ENCODE assay signal across 24 mouse cellular contexts in the genomic region with DNA sequence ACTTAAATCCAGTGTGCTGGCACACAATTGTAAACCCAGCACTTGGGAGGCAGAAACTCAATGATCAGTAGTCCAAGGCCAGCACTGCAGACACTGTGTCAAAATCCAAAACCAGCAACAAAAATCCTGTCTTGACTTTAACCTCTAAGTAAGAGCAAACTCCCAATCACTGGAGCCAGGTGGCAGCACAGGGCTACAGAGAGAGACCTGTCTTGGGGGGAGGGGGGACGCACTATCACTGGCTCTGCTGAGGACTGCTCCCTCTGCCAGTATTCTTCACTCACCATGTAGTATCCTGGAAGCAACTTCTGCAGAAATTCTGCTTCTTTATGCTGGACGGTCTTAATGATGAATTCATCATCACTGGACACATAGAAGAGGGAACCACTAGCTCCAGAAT. TPM values are rescaled to one million over a fixed set of nuclear protein-coding genes. Genes with fewer than 3 reads are reported as not detected.
DNase-seq lines count a peak whose midpoint lies in the region; ATAC-seq and TF ChIP-seq lines count a peak whose summit lies in the region.
"Had no signal": no experiment of that assay in that cellular context is flagged by ENCODE, and none has a peak within 500 bp of the region (broad histone marks: within the 10 kb centered on the region; RNA-seq: fewer than 3 reads in every experiment).

No protein-coding gene starts in this region.

- H3K9me3 ChIP-seq in intestine, postnatal 0 days (ENCODE audit: control insufficient read depth), result no peaks in the 10 kb centered on the region
- no peaks in the 10 kb centered on the region for H3K9me3 ChIP-seq in intestine, embryonic 16.5 days (ENCODE audit: control insufficient read depth, low read length)
- H3K9me3 ChIP-seq in MEL (replicated peaks; ENCODE audit: insufficient read depth, low read length), result no peaks in the 10 kb centered on the region
- H3K9me3 ChIP-seq: forebrain, embryonic 12.5 days; heart, embryonic 13.5 days had no signal

- no peak for TF ChIP-seq CTCF in cerebellum, adult 2 months (IDR thresholded peaks at IDR 0.05; ENCODE audit: borderline replicate concordance, insufficient read depth, low read depth, low read length)
- TF ChIP-seq CTCF in intestine, postnatal 0 days (IDR thresholded peaks at IDR 0.05; ENCODE audit: low read depth), result peak; percentile 32; the same call in 1 of the 2 replicates
- peak in 2 of 3 experiments; percentile 5 to 20; a peak in 1 of 6 replicates for TF ChIP-seq CTCF in MEL (IDR thresholded peaks at IDR 0.05 in 2 of 3, conservative IDR thresholded peaks at IDR 0.05 in 1 of 3; ENCODE audit: control insufficient read depth in 1 of 3, insufficient read depth in 1 of 3, low read depth in 2 of 3, low read length in 3 of 3, poor library complexity in 1 of 3, severe bottlenecking in 1 of 3)

- no peak overlapping the region for H3K4me2 ChIP-seq in intestine, postnatal 0 days (replicated peaks; ENCODE audit: low read depth)
- no peak overlapping the region for H3K4me2 ChIP-seq in intestine, embryonic 16.5 days (ENCODE audit: low read depth, low read length)
- H3K4me2 ChIP-seq: forebrain, embryonic 12.5 days; heart, embryonic 13.5 days had no signal

- H3K36me3 ChIP-seq in intestine, postnatal 0 days (ENCODE audit: control insufficient read depth, insufficient read depth), result peaks cover 66% of the 10 kb centered on the region
- H3K36me3 ChIP-seq in intestine, embryonic 16.5 days (ENCODE audit: control insufficient read depth, insufficient read depth, low read length), result peaks cover 24% of the 10 kb centered on the region
- H3K36me3 ChIP-seq in MEL (ENCODE audit: control insufficient read depth in 1 of 2, insufficient read depth in 2 of 2, low read length in 2 of 2), result peaks cover 4 to 85% of the 10 kb centered on the region in 2 experiments; a peak in 3 of 4 replicates

- 89% methylated on average over 2 of the region's 2 CpGs for WGBS in cerebellum, adult 2 months
- 89% methylated on average over 2 of the region's 2 CpGs for WGBS in intestine, postnatal 0 days
- 84% methylated on average over 2 of the region's 2 CpGs for WGBS in intestine, embryonic 16.5 days

- DNase-seq in cerebellum, postnatal 10 days, result peak; percentile 20
- no peak for DNase-seq in cerebellum, adult 2 months
- peak; percentile 56 for DNase-seq in testis, postnatal 10 days (ENCODE audit: low spot score)
- no peak for DNase-seq in testis, postnatal 14 days (ENCODE audit: low spot score)
- no peak for DNase-seq in MEL (ENCODE audit: low read depth, low spot score)
- no peak for DNase-seq in frontal cortex, postnatal 14 days (ENCODE audit: low spot score in 2 of 2)
- DNase-seq: cerebellum, adult 18-20 months; gastrocnemius, postnatal 36 days; heart, postnatal 36 days; kidney, adult 18-20 months; kidney, postnatal 25 days; left cerebral cortex, postnatal 4 days; liver; lung, adult 2 months; lung, postnatal 36 days; right cerebral cortex, postnatal 4 days had no signal

- no peak for TF ChIP-seq EP300 in MEL (IDR thresholded peaks at IDR 0.05; ENCODE audit: low read depth in 1 of 2, low read length in 2 of 2)

- H3K4me1 ChIP-seq in cerebellum, adult 2 months (ENCODE audit: control insufficient read depth, insufficient read depth, low read length), result no peaks in the 10 kb centered on the region
- H3K4me1 ChIP-seq in intestine, postnatal 0 days (replicated peaks; ENCODE audit: control insufficient read depth, insufficient read depth, low read length), result no peaks in the 10 kb centered on the region
- H3K4me1 ChIP-seq in intestine, embryonic 16.5 days (ENCODE audit: control insufficient read depth, insufficient read depth, low read length), result no peaks in the 10 kb centered on the region
- no peaks in the 10 kb centered on the region for H3K4me1 ChIP-seq in MEL (ENCODE audit: control insufficient read depth in 1 of 2, insufficient read depth in 2 of 2, low read length in 2 of 2)
- H3K4me1 ChIP-seq: forebrain, embryonic 12.5 days had no signal

- H3K79me2 ChIP-seq in MEL (ENCODE audit: control insufficient read depth, insufficient read depth, low read length, poor library complexity), result no peaks in the 10 kb centered on the region

- no peak overlapping the region for H3K9ac ChIP-seq in intestine, postnatal 0 days (ENCODE audit: low read depth, low read length)
- no peak overlapping the region for H3K9ac ChIP-seq in intestine, embryonic 16.5 days (ENCODE audit: low read depth, low read length)
- no peak overlapping the region for H3K9ac ChIP-seq in MEL (ENCODE audit: control insufficient read depth, low read depth, low read length, poor library complexity, severe bottlenecking)
- H3K9ac ChIP-seq: forebrain, embryonic 12.5 days; heart, embryonic 13.5 days had no signal

- ATAC-seq in intestine, postnatal 0 days, result no peak
- no peak for ATAC-seq in intestine, embryonic 16.5 days
- ATAC-seq: hindbrain, embryonic 16.5 days; midbrain, embryonic 16.5 days had no signal

- H3K27ac ChIP-seq in cerebellum, adult 2 months (ENCODE audit: insufficient read depth, low read length), result no peak overlapping the region
- H3K27ac ChIP-seq in intestine, postnatal 0 days (ENCODE audit: low read depth, low read length), result no peak overlapping the region
- no peak overlapping the region for H3K27ac ChIP-seq in intestine, embryonic 16.5 days (ENCODE audit: low read length)
- H3K27ac ChIP-seq in MEL (ENCODE audit: control insufficient read depth, low read depth, low read length), result no peak overlapping the region
- H3K27ac ChIP-seq: forebrain, embryonic 12.5 days; heart, embryonic 13.5 days; left cerebral cortex, adult 2 months had no signal

- H3K4me3 ChIP-seq in cerebellum, adult 2 months (replicated peaks; ENCODE audit: insufficient read depth, low read depth, low read length), result no peak overlapping the region
- no peak overlapping the region for H3K4me3 ChIP-seq in intestine, postnatal 0 days (ENCODE audit: low read depth, low read length)
- H3K4me3 ChIP-seq in intestine, embryonic 16.5 days (ENCODE audit: low read length), result no peak overlapping the region
- H3K4me3 ChIP-seq in MEL (ENCODE audit: control insufficient read depth in 1 of 2, insufficient read depth in 1 of 2, low read depth in 2 of 2, low read length in 2 of 2), result no peak overlapping the region
- H3K4me3 ChIP-seq: forebrain, embryonic 12.5 days; heart, embryonic 13.5 days; left cerebral cortex, adult 2 months had no signal

- no peaks in the 10 kb centered on the region for H3K27me3 ChIP-seq in cerebellum, adult 2 months (ENCODE audit: control insufficient read depth, insufficient read depth, low read length)
- H3K27me3 ChIP-seq in intestine, postnatal 0 days (replicated peaks; ENCODE audit: control insufficient read depth, insufficient read depth, low read length), result no peaks in the 10 kb centered on the region
- no peaks in the 10 kb centered on the region for H3K27me3 ChIP-seq in intestine, embryonic 16.5 days (replicated peaks; ENCODE audit: control insufficient read depth, insufficient read depth, low read length)
- no peaks in the 10 kb centered on the region for H3K27me3 ChIP-seq in MEL (ENCODE audit: control insufficient read depth in 1 of 2, insufficient read depth in 2 of 2, low read length in 2 of 2)
- H3K27me3 ChIP-seq: forebrain, embryonic 12.5 days; heart, embryonic 13.5 days had no signal

- peak; percentile 1; the same call in 1 of the 2 replicates for TF ChIP-seq RAD21 in MEL (IDR thresholded peaks at IDR 0.05; ENCODE audit: low read depth, low read length)

- TF ChIP-seq POLR2A in cerebellum, adult 2 months (IDR thresholded peaks at IDR 0.05; ENCODE audit: borderline replicate concordance, insufficient read depth, low read length), result no peak
- TF ChIP-seq POLR2A in MEL (IDR thresholded peaks at IDR 0.05; ENCODE audit: control insufficient read depth in 1 of 2, insufficient read depth in 1 of 2, low read depth in 1 of 2, low read length in 2 of 2, poor library complexity in 1 of 2), result no peak

RNA-seq across cellular contexts. Expression of gene Psmd4, which starts 29.2 kb away (rescaled TPM):
- 227 and 245 TPM in 2 replicates for polyA plus RNA-seq in cerebellum, adult 2 months (2012; rRNA removed)
- polyA plus RNA-seq in intestine, postnatal 0 days (2015; fragmentation: Nextera tagmentation; extraction: Ambion mirVana), result 164 and 166 TPM in 2 replicates
- polyA plus RNA-seq in intestine, embryonic 16.5 days (2015; fragmentation: Nextera tagmentation; extraction: Ambion mirVana), result 196 and 226 TPM in 2 replicates
- 631 and 709 TPM in 2 replicates for total RNA-seq in MEL (2012; rRNA removed)
- 100 to 1,000 TPM in 1 of 2 experiments, not detected in 1; 816 TPM for polyA plus RNA-seq in MEL (2012; ENCODE audit: insufficient read depth in 1 of 2, insufficient read length in 2 of 2, low read depth in 1 of 2, low replicate concordance in 2 of 2, missing spikeins in 1 of 2)

RNA-seq across cellular contexts. Expression of gene Pip5k1a, which starts 35.1 kb away (rescaled TPM):
- polyA plus RNA-seq in cerebellum, adult 2 months (2012; rRNA removed), result 26.6 and 28.7 TPM in 2 replicates
- 13.1 and 14.7 TPM in 2 replicates for polyA plus RNA-seq in intestine, postnatal 0 days (2015; fragmentation: Nextera tagmentation; extraction: Ambion mirVana)
- polyA plus RNA-seq in intestine, embryonic 16.5 days (2015; fragmentation: Nextera tagmentation; extraction: Ambion mirVana), result 14.5 and 15.5 TPM in 2 replicates
- 47.7 and 48.6 TPM in 2 replicates for total RNA-seq in MEL (2012; rRNA removed)
- polyA plus RNA-seq in MEL (2012; ENCODE audit: insufficient read depth in 1 of 2, insufficient read length in 2 of 2, low read depth in 1 of 2, low replicate concordance in 2 of 2, missing spikeins in 1 of 2), result 100 to 1,000 TPM; 103 to 322 TPM

RNA-seq across cellular contexts. Expression of gene Vps72, which starts 39.2 kb away (rescaled TPM):
- polyA plus RNA-seq in cerebellum, adult 2 months (2012; rRNA removed), result 71.6 and 71.7 TPM in 2 replicates
- 58.5 and 60.5 TPM in 2 replicates for polyA plus RNA-seq in intestine, postnatal 0 days (2015; fragmentation: Nextera tagmentation; extraction: Ambion mirVana)
- polyA plus RNA-seq in intestine, embryonic 16.5 days (2015; fragmentation: Nextera tagmentation; extraction: Ambion mirVana), result 110 and 120 TPM in 2 replicates
- 117 and 128 TPM in 2 replicates for total RNA-seq in MEL (2012; rRNA removed)
- polyA plus RNA-seq in MEL (2012; ENCODE audit: insufficient read depth in 1 of 2, insufficient read length in 2 of 2, low read depth in 1 of 2, low replicate concordance in 2 of 2, missing spikeins in 1 of 2), result 100 to 1,000 TPM; 266 to 416 TPM

RNA-seq across cellular contexts. Expression of gene Tmod4, which starts 52.7 kb away (rescaled TPM):
- 1.0 and 1.2 TPM in 2 replicates for polyA plus RNA-seq in cerebellum, adult 2 months (2012; rRNA removed)
- 0.44 and 0.73 TPM in 2 replicates for polyA plus RNA-seq in intestine, postnatal 0 days (2015; fragmentation: Nextera tagmentation; extraction: Ambion mirVana)
- polyA plus RNA-seq in intestine, embryonic 16.5 days (2015; fragmentation: Nextera tagmentation; extraction: Ambion mirVana), result 1.1 and 1.2 TPM in 2 replicates
- total RNA-seq in MEL (2012; rRNA removed), result 1.6 and 3.1 TPM in 2 replicates
- 1 to 10 TPM in 1 of 2 experiments, not detected in 1; 5.4 TPM for polyA plus RNA-seq in MEL (2012; ENCODE audit: insufficient read depth in 1 of 2, insufficient read length in 2 of 2, low read depth in 1 of 2, low replicate concordance in 2 of 2, missing spikeins in 1 of 2)
- total RNA-seq: common myeloid progenitor, adult 5-6 weeks had no signal

RNA-seq across cellular contexts. Expression of gene Zfp687, which starts 56.4 kb away (rescaled TPM):
- polyA plus RNA-seq in cerebellum, adult 2 months (2012; rRNA removed), result 40.9 and 43.8 TPM in 2 replicates
- 8.7 and 9.7 TPM in 2 replicates for polyA plus RNA-seq in intestine, postnatal 0 days (2015; fragmentation: Nextera tagmentation; extraction: Ambion mirVana)
- polyA plus RNA-seq in intestine, embryonic 16.5 days (2015; fragmentation: Nextera tagmentation; extraction: Ambion mirVana), result 16.9 and 17.6 TPM in 2 replicates
- total RNA-seq in MEL (2012; rRNA removed), result 14.5 and 16.2 TPM in 2 replicates
- polyA plus RNA-seq in MEL (2012; ENCODE audit: insufficient read depth in 1 of 2, insufficient read length in 2 of 2, low read depth in 1 of 2, low replicate concordance in 2 of 2, missing spikeins in 1 of 2), result 10 to 100 TPM in 1 of 2 experiments, not detected in 1; 36.6 TPM

Comparison
In these comparisons a context has a peak if more than half of its experiments do, and no peak if none do; other contexts are left out.
1. DNase-seq: peak in cerebellum, postnatal 10 days (2 of 2) and testis, postnatal 10 days (single experiment); none in cerebellum, adult 2 months (0 of 2), testis, postnatal 14 days (single experiment), MEL (single experiment) and frontal cortex, postnatal 14 days (0 of 2).